Comparison of ENCODE assay signal across 8 mouse cellular contexts in the genomic region with DNA sequence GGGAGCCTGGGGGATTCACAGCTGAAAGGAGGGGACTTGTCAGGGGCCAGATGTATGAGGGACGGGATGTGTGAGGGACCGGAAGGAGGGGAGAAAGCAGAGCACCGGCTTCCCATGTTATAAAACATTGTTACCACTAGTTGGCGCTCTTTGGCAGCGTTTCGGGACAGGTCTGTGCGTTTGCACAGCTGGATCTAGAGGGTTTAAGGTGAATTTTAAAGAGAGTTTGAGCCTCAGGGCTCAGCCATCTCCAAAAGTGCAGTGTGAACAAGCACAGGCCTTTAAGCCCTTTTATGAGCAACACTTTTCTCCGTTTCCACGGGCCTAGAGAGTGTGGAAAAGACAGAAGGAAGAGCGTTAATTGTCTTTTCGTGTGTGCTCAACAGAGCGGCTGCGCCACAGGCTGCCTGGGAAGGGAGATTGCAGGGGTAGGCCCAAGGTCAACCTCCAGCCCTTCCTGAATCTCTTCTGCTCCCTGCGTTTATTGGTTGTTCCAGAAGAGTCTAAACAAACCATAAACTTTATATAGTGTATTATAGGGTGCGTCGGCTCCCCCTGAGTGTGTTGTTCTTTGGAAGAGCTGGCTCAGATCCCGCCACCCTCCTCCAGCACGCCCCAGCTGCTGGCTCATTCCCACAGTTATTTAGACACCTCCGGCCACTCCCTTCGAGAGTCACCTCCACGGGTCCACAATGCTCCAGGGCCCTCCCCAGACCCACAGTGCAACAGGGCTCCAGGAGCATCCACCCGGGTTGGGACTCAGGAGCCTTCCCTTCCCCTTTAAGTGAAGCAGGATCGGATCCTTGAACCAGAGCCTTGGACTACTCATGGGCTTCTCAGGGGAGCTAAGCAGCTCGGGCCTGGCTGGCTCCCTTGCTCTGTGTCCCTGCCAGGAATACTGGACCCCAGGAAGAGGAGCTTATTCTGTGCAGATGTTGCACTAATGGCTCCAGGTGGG. TPM values are rescaled to one million over a fixed set of nuclear protein-coding genes. Genes with fewer than 3 reads are reported as not detected.
A peak's percentile ranks its signal among the peaks of the same experiment; 100 is the strongest.
DNase-seq lines count a peak whose midpoint lies in the region; ATAC-seq and TF ChIP-seq lines count a peak whose summit lies in the region.

No protein-coding gene starts in this region.

- H3K4me3 ChIP-seq in ES-Bruce4 (ENCODE audit: low read depth, low read length), result no peak overlapping the region
- H3K4me3 ChIP-seq in lung, embryonic 15.5 days, result no peak overlapping the region

- no peak overlapping the region for H3K9ac ChIP-seq in ES-Bruce4 (ENCODE audit: low read depth, poor library complexity, severe bottlenecking)
- H3K9ac ChIP-seq in lung, embryonic 15.5 days, result no peak overlapping the region

- H3K4me2 ChIP-seq in lung, embryonic 15.5 days, result no peak overlapping the region; the same call in 1 of the 2 replicates

- TF ChIP-seq POLR2A in ES-Bruce4 (IDR thresholded peaks at IDR 0.05; ENCODE audit: insufficient read depth, low read length), result no peak

- no peaks in the 10 kb centered on the region for H3K9me3 ChIP-seq in ES-Bruce4 (replicated peaks; ENCODE audit: control insufficient read depth, insufficient read depth, low read length, poor library complexity, severe bottlenecking)
- no peaks in the 10 kb centered on the region for H3K9me3 ChIP-seq in lung, embryonic 15.5 days

- peak; percentile 68 for DNase-seq in 416B (ENCODE audit: low read depth)
- DNase-seq in embryo, embryonic 10.5 days (ENCODE audit: low spot score), result peak; percentile 91
- peak; percentile 34 to 51 for DNase-seq in heart, adult 9 months (ENCODE audit: low spot score in 2 of 2)
- peak; percentile 82 to 85 for DNase-seq in kidney, adult 8-10 months
- peak; percentile 77 for DNase-seq in ovary, postnatal 14 days (ENCODE audit: low spot score)
- peak; percentile 72 to 78 for DNase-seq in urinary bladder, postnatal 4 days (ENCODE audit: low spot score in 2 of 2)

- no peaks in the 10 kb centered on the region for H3K27me3 ChIP-seq in ES-Bruce4 (ENCODE audit: control insufficient read depth, insufficient read depth, low read length, poor library complexity, severe bottlenecking)
- no peaks in the 10 kb centered on the region for H3K27me3 ChIP-seq in lung, embryonic 15.5 days

- no peak for TF ChIP-seq EP300 in ES-Bruce4 (IDR thresholded peaks at IDR 0.05; ENCODE audit: insufficient read depth, low read depth, low read length)

- peak; percentile 87 for ATAC-seq in lung, embryonic 15.5 days (ENCODE audit: borderline replicate concordance, extremely low read depth, low FRiP score, low TSS enrichment)

- H3K27ac ChIP-seq in ES-Bruce4 (ENCODE audit: insufficient read depth, low read length), result no peak overlapping the region
- H3K27ac ChIP-seq in lung, embryonic 15.5 days, result peak overlapping the region; percentile 37; the same call in 1 of the 2 replicates

- H3K36me3 ChIP-seq in ES-Bruce4 (ENCODE audit: control insufficient read depth, insufficient read depth, low read length, poor library complexity, severe bottlenecking), result no peaks in the 10 kb centered on the region
- H3K36me3 ChIP-seq in lung, embryonic 15.5 days, result no peaks in the 10 kb centered on the region

- TF ChIP-seq CTCF in ES-Bruce4 (IDR thresholded peaks at IDR 0.05; ENCODE audit: low read depth, low read length), result peak; percentile 90

- 40% methylated on average over 24 of the region's 24 CpGs for WGBS in lung, embryonic 15.5 days

- no peaks in the 10 kb centered on the region for H3K4me1 ChIP-seq in ES-Bruce4 (ENCODE audit: control insufficient read depth, insufficient read depth, low read length)
- peaks cover 6% of the 10 kb centered on the region for H3K4me1 ChIP-seq in lung, embryonic 15.5 days

RNA-seq across cellular contexts. Expression of a gene that starts 6.8 kb away (rescaled TPM):
- not detected in 2 replicates for polyA plus RNA-seq in ES-Bruce4 (2011; ENCODE audit: insufficient read depth, insufficient read length, low read depth, missing spikeins)
- 0.10 TPM in 1 of 2 replicates, not detected in the other for polyA plus RNA-seq in lung, embryonic 15.5 days (2015; fragmentation: Nextera tagmentation; extraction: Ambion mirVana)

RNA-seq across cellular contexts. Expression of a gene that starts 40.3 kb away (rescaled TPM):
- 0.21 TPM in 1 of 2 replicates, not detected in the other for polyA plus RNA-seq in ES-Bruce4 (2011; ENCODE audit: insufficient read depth, insufficient read length, low read depth, missing spikeins)
- 0.07 and 0.08 TPM in 2 replicates for polyA plus RNA-seq in lung, embryonic 15.5 days (2015; fragmentation: Nextera tagmentation; extraction: Ambion mirVana)

RNA-seq across cellular contexts. Expression of a gene that starts 59.1 kb away (rescaled TPM):
- 3.8 and 6.8 TPM in 2 replicates for polyA plus RNA-seq in ES-Bruce4 (2011; ENCODE audit: insufficient read depth, insufficient read length, low read depth, missing spikeins)
- 0.43 and 0.95 TPM in 2 replicates for polyA plus RNA-seq in lung, embryonic 15.5 days (2015; fragmentation: Nextera tagmentation; extraction: Ambion mirVana)
